Mouse (Mus musculus) liver, embryonic 11.5 days (tissue): Measurements from ENCODE around the gene Hyal2. TPM values are rescaled to one million over a fixed set of nuclear protein-coding genes. Genes with fewer than 3 reads are reported as not detected.
"Not testable (repeated sequence)": the region's sequence is repeated elsewhere in the genome, so short reads cannot be mapped to it uniquely, and the experiment has no call there.

ENCODE experiments used
- ATAC-seq: fragments of 200-750 bp; cut with Nextera tagmentation; replicated peaks from 2 replicates; pipeline ENCODE4 v1.8.0; 2017; ENCODE audit warnings: moderate number of reproducible peaks, mild to moderate bottlenecking, moderate TSS enrichment, moderate library complexity; ENCODE audit not compliant: low FRiP score
- DNase-seq: peaks from one replicate; pipeline ENCODE4 v3.0.0-alpha.2; 2017; ENCODE audit warnings: low spot score
- H3K27ac ChIP-seq: fragments of 300-500 bp; sonication (generic); 2 replicates; pipeline ENCODE4 v1.5.1; 2014; ENCODE audit warnings: mild to moderate bottlenecking, low read depth, low read length, control low read depth
- H3K27me3 ChIP-seq: fragments of 300-500 bp; sonication (generic); replicated peaks from 2 replicates; pipeline ENCODE4 v1.6.1; 2014; ENCODE audit warnings: low read length, mixed read lengths; ENCODE audit not compliant: control insufficient read depth, insufficient read depth
- H3K36me3 ChIP-seq: fragments of 300-500 bp; sonication (generic); 2 replicates; pipeline ENCODE4 v1.6.1; 2014; ENCODE audit warnings: mild to moderate bottlenecking, low read length, moderate library complexity, mixed read lengths; ENCODE audit not compliant: control insufficient read depth, insufficient read depth
- H3K4me1 ChIP-seq: fragments of 300-500 bp; sonication (generic); replicated peaks from 2 replicates; pipeline ENCODE4 v1.6.1; 2014; ENCODE audit warnings: low read length, mixed read lengths; ENCODE audit not compliant: control insufficient read depth, insufficient read depth
- H3K4me2 ChIP-seq: fragments of 300-500 bp; sonication (generic); 2 replicates; pipeline ENCODE4 v1.6.1; 2014; ENCODE audit warnings: mild to moderate bottlenecking, control low read depth, moderate library complexity
- H3K4me3 ChIP-seq: fragments of 300-500 bp; sonication (generic); 2 replicates; pipeline ENCODE4 v1.5.1; 2014; ENCODE audit warnings: low read depth, low read length, control low read depth
- H3K9ac ChIP-seq: fragments of 300-500 bp; sonication (generic); 2 replicates; pipeline ENCODE4 v1.6.1; 2014; ENCODE audit warnings: low read depth, low read length, control low read depth
- H3K9me3 ChIP-seq: fragments of 300-500 bp; sonication (generic); 2 replicates; pipeline ENCODE4 v1.6.1; 2016; ENCODE audit warnings: low read length, inconsistent platforms, mixed read lengths; ENCODE audit not compliant: control insufficient read depth
- WGBS: fragments of 180-500 bp; shearing (Covaris S2); extraction: QIAGEN DNeasy Blood & Tissue Kit; methylation state at CpG from one replicate; pipeline ENCODE4 v1.1.7; 2014; 5-methylcytosine and 5-hydroxymethylcytosine counted together
- polyA plus RNA-seq: library from polyadenylated mRNA; unstranded; fragments of >200 nt; fragmentation: Nextera tagmentation; extraction: Ambion mirVana; gene quantifications from 2 replicates; pipeline ENCODE4 v1.2.1, GENCODE M21; 2014

Hyal2 gene
- polyA plus RNA-seq, 1 experiment from 2014 or later, result 89.7 TPM

DNA sequence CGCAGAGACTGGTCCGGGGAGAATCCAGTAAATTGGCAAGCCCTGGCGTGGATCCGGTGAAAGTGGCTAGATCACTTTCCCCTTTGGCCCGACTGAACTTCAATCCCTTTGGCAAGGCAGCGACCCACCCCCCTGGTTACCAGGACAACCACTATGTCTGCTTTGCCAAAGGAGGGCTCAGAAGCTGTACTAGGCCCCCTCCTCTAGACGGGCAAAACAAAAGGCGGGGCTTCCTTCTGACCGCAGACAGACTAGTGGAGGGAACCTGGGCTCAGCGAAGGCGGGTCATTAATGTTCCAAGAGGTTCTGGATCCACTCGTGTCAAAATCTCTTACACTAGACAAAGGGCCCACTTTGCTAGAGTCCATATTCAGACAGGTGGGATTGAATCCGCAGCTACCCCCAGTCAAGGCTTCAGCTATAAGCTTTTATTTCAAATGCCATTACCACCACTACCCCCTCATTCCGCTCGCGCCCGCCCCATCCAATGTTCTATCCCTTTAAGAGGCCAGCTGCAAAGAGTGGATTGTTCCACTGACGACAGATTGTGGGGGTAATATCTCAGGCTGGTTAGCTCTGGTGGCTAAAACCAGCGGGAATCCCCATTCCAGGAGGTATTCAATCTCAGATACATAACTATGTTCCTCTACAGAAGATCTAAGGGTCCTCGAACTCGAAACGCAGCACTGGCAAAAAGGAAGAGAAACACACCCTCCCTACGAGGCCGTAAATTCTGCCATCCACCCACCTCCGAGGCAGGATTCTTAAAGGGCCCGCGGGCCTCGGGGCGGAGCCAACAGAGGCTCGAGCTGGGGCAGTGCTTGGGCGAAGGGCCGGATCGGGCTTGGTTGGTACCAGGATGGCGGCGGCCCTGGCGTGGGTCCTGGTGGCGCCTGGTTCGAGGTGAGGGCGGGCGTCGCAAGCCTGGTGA, 851 bp downstream of the Hyal2 start:
- ATAC-seq (peak; percentile 79), DNase-seq (peak; percentile 88)
- no peaks in the 10 kb centered on the region for H3K9me3 ChIP-seq
- peak overlapping the region; percentile 84 for H3K9ac ChIP-seq
- H3K36me3 ChIP-seq, result peaks cover 30% of the 10 kb centered on the region
- H3K4me2 ChIP-seq, result peak overlapping the region; percentile 78
- H3K4me3 ChIP-seq, result peak overlapping the region; percentile 80
- H3K4me1 ChIP-seq, result peaks cover 62% of the 10 kb centered on the region
- no peaks in the 10 kb centered on the region for H3K27me3 ChIP-seq
- under 1% methylated on average over 41 of the region's 41 CpGs for WGBS
- H3K27ac ChIP-seq, result peak overlapping the region; percentile 80

DNA sequence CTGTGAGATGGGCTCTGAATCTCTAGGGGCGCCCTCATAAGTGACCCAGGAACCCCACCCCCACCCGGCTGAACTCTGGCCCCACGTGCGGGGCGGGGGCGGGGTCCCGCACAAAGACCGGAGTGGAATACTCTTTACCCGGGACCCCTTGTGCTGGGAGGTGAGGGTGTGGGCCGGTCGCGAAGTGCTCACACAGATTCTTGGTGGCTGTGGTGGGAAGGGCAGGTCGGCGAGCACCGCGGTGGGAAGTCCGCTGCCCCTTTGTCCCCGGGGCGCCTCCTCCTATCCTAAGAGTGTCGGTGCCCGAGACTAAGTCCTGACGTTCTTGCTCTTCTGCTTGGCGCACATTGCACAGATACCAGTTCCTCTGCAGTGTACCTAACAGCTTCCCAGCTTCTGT, 1.5 kb downstream of the Hyal2 start:
- no peaks in the 10 kb centered on the region for H3K27me3 ChIP-seq
- WGBS, result 0% methylated on average over 23 of the region's 23 CpGs
- H3K9ac ChIP-seq, result peak overlapping the region; percentile 84
- no peaks in the 10 kb centered on the region for H3K9me3 ChIP-seq
- ATAC-seq (peak; percentile 21), DNase-seq (no peak)
- peak overlapping the region; percentile 80 for H3K4me3 ChIP-seq
- H3K4me1 ChIP-seq, result peaks cover 56% of the 10 kb centered on the region
- H3K27ac ChIP-seq, result peak overlapping the region; percentile 80
- H3K36me3 ChIP-seq, result peaks cover 31% of the 10 kb centered on the region
- H3K4me2 ChIP-seq, result peak overlapping the region; percentile 78

- H3K9ac ChIP-seq, result peak overlapping the region; percentile 84
- peak overlapping the region; percentile 78 for H3K4me2 ChIP-seq
- H3K9me3 ChIP-seq, result no peaks in the 10 kb centered on the region
- 57% methylated on average over 13 of the region's 13 CpGs for WGBS
- H3K4me1 ChIP-seq, result peaks cover 51% of the 10 kb centered on the region
- peak overlapping the region; percentile 80 for H3K4me3 ChIP-seq
- peak overlapping the region; percentile 80 for H3K27ac ChIP-seq
- no peak for DNase-seq
- no peaks in the 10 kb centered on the region for H3K27me3 ChIP-seq
- no peak for ATAC-seq
- peaks cover 29% of the 10 kb centered on the region for H3K36me3 ChIP-seq
These were observed 2.3 kb downstream of the Hyal2 start for GRCm38 (mm10) chr9:107570016-107570415.

DNA sequence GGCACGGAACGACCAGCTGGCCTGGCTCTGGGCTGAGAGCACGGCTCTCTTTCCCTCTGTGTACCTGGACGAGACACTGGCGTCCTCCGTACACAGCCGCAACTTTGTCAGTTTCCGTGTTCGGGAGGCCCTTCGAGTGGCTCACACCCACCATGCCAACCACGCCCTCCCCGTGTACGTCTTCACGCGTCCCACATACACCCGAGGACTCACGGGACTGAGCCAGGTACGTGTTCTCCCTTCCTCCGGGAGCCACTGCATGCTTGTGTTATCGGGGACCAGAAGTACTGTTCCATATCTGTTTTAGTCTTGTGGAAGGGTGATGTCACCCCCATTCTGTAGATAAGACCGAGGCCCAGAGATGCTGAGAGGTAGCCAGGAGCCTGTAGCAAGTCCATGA, 3.1 kb downstream of the Hyal2 start:
- Histone ChIP-seq H3K36me3 (peaks cover 25% of the 10 kb centered on the region), H3K27me3 (no peaks in the 10 kb centered on the region), H3K4me2 (peak overlapping the region; percentile 78), H3K4me1 (peaks cover 52% of the 10 kb centered on the region), H3K4me3 (peak overlapping the region; percentile 80), H3K9me3 (no peaks in the 10 kb centered on the region), H3K27ac (peak overlapping the region; percentile 80), H3K9ac (peak overlapping the region; percentile 84)
- 59% methylated on average over 21 of the region's 21 CpGs for WGBS
- ATAC-seq (peak; percentile 64), DNase-seq (no peak)

DNA sequence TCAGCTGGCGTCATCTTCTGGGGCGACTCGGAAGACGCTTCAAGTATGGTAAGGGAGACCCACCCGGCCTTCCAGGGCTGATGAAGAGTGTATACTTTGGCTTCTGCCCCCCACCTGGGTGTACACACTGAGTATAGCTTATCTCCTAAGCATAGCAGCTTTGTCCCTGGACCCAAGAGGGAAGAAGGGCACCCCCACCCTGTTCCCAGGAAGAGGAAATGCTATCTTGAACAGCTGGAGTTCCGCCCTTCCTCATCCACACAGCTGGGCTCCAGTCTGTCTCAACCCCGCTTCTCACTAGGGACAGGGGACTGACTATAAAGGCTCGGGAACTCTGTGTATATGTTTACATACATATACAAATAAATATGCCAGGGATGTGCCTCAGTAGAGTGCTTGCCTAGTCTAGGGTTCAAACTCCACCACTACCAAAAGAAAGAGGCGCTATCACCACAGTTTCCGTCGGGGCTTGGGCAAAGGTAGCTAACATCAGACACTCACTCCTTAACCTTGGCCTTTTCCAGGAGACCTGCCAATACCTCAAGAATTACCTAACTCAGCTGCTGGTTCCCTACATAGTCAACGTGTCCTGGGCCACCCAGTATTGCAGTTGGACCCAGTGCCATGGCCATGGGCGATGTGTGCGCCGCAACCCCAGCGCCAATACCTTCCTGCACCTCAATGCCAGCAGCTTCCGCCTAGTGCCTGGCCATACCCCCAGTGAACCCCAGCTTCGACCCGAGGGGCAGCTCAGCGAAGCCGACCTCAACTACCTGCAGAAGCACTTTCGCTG, 4.0 kb downstream of the Hyal2 start:
- Histone ChIP-seq H3K4me1 (peaks cover 52% of the 10 kb centered on the region), H3K36me3 (peaks cover 25% of the 10 kb centered on the region), H3K9me3 (no peaks in the 10 kb centered on the region), H3K27ac (peak overlapping the region; percentile 52), H3K4me3 (peak overlapping the region; percentile 80), H3K9ac (peak overlapping the region; percentile 84; the same call in 1 of the 2 replicates), H3K4me2 (peak overlapping the region; percentile 78), H3K27me3 (no peaks in the 10 kb centered on the region)
- ATAC-seq (no peak; the same call in 1 of the 2 replicates), DNase-seq (no peak)
- 85% methylated on average over 22 of the region's 22 CpGs for WGBS

DNA sequence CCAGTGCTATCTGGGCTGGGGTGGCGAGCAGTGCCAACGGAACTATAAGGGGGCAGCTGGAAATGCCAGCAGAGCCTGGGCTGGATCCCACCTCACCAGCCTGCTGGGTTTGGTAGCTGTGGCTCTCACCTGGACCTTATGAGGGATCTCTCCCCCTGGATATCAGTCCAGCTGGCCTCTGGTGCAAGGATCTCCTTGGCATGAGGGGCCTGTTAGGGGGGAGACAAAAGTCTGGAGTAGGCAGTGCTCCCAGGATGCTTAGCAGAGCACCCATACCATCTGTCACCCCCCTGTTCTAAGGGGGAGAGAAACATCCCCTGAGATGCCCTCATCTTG, 4.5 kb downstream of the Hyal2 start:
- Histone ChIP-seq H3K36me3 (peaks cover 25% of the 10 kb centered on the region), H3K27ac (peak overlapping the region; percentile 52), H3K4me1 (peaks cover 53% of the 10 kb centered on the region), H3K4me2 (peak overlapping the region; percentile 78), H3K4me3 (peak overlapping the region; percentile 80; the same call in 1 of the 2 replicates), H3K27me3 (no peaks in the 10 kb centered on the region), H3K9ac (no peak overlapping the region), H3K9me3 (no peaks in the 10 kb centered on the region)
- DNase-seq (no peak), ATAC-seq (no peak)
- WGBS, result 95% methylated on average over 2 of the region's 2 CpGs

- not testable (repeated sequence) for ATAC-seq, H3K27me3 ChIP-seq, DNase-seq, H3K27ac ChIP-seq, H3K4me2 ChIP-seq, H3K4me3 ChIP-seq, H3K9me3 ChIP-seq, H3K9ac ChIP-seq
- 78% methylated on average over 6 of the region's 6 CpGs for WGBS
- Histone ChIP-seq H3K4me1 (peaks cover 48% of the 10 kb centered on the region), H3K36me3 (peaks cover 25% of the 10 kb centered on the region)
These were observed 6.0 kb downstream of the Hyal2 start for GRCm38 (mm10) chr9:107573774-107574173.

GRCm38 (mm10) chr9:107575579-107576356, 8.0 kb downstream of the Hyal2 start:
- DNase-seq, result no peak
- H3K27me3 ChIP-seq, result no peaks in the 10 kb centered on the region

More at GRCm38 (mm10) chr9:107575579-107576356, 8.0 kb downstream of the Hyal2 start:
- H3K4me1 ChIP-seq, result peaks cover 40% of the 10 kb centered on the region
- no peaks in the 10 kb centered on the region for H3K9me3 ChIP-seq
- H3K36me3 ChIP-seq, result peaks cover 25% of the 10 kb centered on the region
- H3K4me3 ChIP-seq, result no peak overlapping the region
- WGBS, result 78% methylated on average over 14 of the region's 14 CpGs
- ATAC-seq, result no peak
- H3K4me2 ChIP-seq, result peak overlapping the region; percentile 88; the same call in 1 of the 2 replicates
- H3K27ac ChIP-seq, result peak overlapping the region; percentile 74
- H3K9ac ChIP-seq, result no peak overlapping the region; the same call in 1 of the 2 replicates
